Comparison of ENCODE assay signal across 16 mouse cellular contexts in genomic region chr13:3563130-3563529, GRCm38 (mm10). TPM values are rescaled to one million over a fixed set of nuclear protein-coding genes. Genes with fewer than 3 reads are reported as not detected.
A peak's percentile ranks its signal among the peaks of the same experiment; 100 is the strongest.
DNase-seq lines count a peak whose midpoint lies in the region; ATAC-seq and TF ChIP-seq lines count a peak whose summit lies in the region.
"Had no signal": no experiment of that assay in that cellular context is flagged by ENCODE, and none has a peak within 500 bp of the region (broad histone marks: within the 10 kb centered on the region; RNA-seq: fewer than 3 reads in every experiment).

No protein-coding gene starts in this region.

- no peak overlapping the region for H3K4me3 ChIP-seq in intestine, embryonic 14.5 days (ENCODE audit: low read depth, low read length)
- no peak overlapping the region for H3K4me3 ChIP-seq in intestine, embryonic 16.5 days (ENCODE audit: low read length)
- no peak overlapping the region for H3K4me3 ChIP-seq in lung, adult 2 months (replicated peaks; ENCODE audit: extremely low read depth, low read depth, low read length)
- no peak overlapping the region for H3K4me3 ChIP-seq in stomach, postnatal 0 days (ENCODE audit: low read depth, low read length)
- no peak overlapping the region for H3K4me3 ChIP-seq in forebrain, embryonic 10.5 days
- H3K4me3 ChIP-seq: embryonic facial prominence, embryonic 13.5 days; heart, embryonic 13.5 days; limb, embryonic 13.5 days; midbrain, embryonic 12.5 days had no signal

- POLR2A ChIA-PET in Patski (lab: Charles Lee), result no interaction called here

- H3K4me1 ChIP-seq in intestine, embryonic 14.5 days (replicated peaks; ENCODE audit: control insufficient read depth, insufficient read depth, low read length), result no peaks in the 10 kb centered on the region
- H3K4me1 ChIP-seq in intestine, embryonic 16.5 days (ENCODE audit: control insufficient read depth, insufficient read depth, low read length), result no peaks in the 10 kb centered on the region
- no peaks in the 10 kb centered on the region for H3K4me1 ChIP-seq in lung, adult 2 months (ENCODE audit: control insufficient read depth, insufficient read depth, low read length)
- no peaks in the 10 kb centered on the region for H3K4me1 ChIP-seq in stomach, postnatal 0 days (replicated peaks; ENCODE audit: control insufficient read depth, insufficient read depth)
- H3K4me1 ChIP-seq in forebrain, embryonic 10.5 days, result no peaks in the 10 kb centered on the region
- H3K4me1 ChIP-seq: embryonic facial prominence, embryonic 13.5 days; heart, embryonic 13.5 days; limb, embryonic 13.5 days; midbrain, embryonic 12.5 days had no signal

- peaks cover 91% of the 10 kb centered on the region for H3K36me3 ChIP-seq in intestine, embryonic 14.5 days (ENCODE audit: control insufficient read depth, insufficient read depth, low read length)
- H3K36me3 ChIP-seq in intestine, embryonic 16.5 days (ENCODE audit: control insufficient read depth, insufficient read depth, low read length), result peaks cover 11% of the 10 kb centered on the region
- peaks cover 13% of the 10 kb centered on the region for H3K36me3 ChIP-seq in stomach, postnatal 0 days (ENCODE audit: control insufficient read depth, insufficient read depth, low read length)
- H3K36me3 ChIP-seq in forebrain, embryonic 10.5 days (replicated peaks), result peaks cover 97% of the 10 kb centered on the region

- in situ Hi-C loops in Patski (cut with MboI; ENCODE audit: low pct_unique_long_range_greater_than_20kb), result no loop called here

- ATAC-seq in intestine, embryonic 14.5 days (replicated peaks; ENCODE audit: low FRiP score, low TSS enrichment, low read depth), result peak; percentile 24
- ATAC-seq in intestine, embryonic 16.5 days, result no peak
- ATAC-seq in Patski, result no peak
- ATAC-seq in stomach, postnatal 0 days (ENCODE audit: low FRiP score, low TSS enrichment), result no peak

- DNase-seq in intestine, embryonic 14.5 days (ENCODE audit: low spot score), result no peak
- DNase-seq in lung, postnatal 36 days, result peak; percentile 17
- no peak for DNase-seq in lung, adult 2 months
- no peak for DNase-seq in Patski (ENCODE audit: low read depth, low spot score)
- no peak for DNase-seq in stomach, postnatal 0 days (ENCODE audit: low spot score)
- DNase-seq in kidney, postnatal 14 days, result no peak
- no peak for DNase-seq in forebrain, embryonic 10.5 days (ENCODE audit: extremely low spot score, low spot score)
- DNase-seq: cerebellum, adult 11-12 months; gastrocnemius, postnatal 36 days; heart, postnatal 4 days; right cerebral cortex, postnatal 14 days had no signal

- CTCF ChIA-PET in Patski (lab: Charles Lee), result interaction anchor here (1.4 to 1.5 kb wide), 2 partner anchors 20 to 27 kb away, joined by 4 read pairs; no protein-coding TSS in a partner anchor

- no peaks in the 10 kb centered on the region for H3K27me3 ChIP-seq in intestine, embryonic 14.5 days (replicated peaks; ENCODE audit: control insufficient read depth, insufficient read depth, low read length)
- no peaks in the 10 kb centered on the region for H3K27me3 ChIP-seq in intestine, embryonic 16.5 days (replicated peaks; ENCODE audit: control insufficient read depth, insufficient read depth, low read length)
- H3K27me3 ChIP-seq in Patski, result no peaks in the 10 kb centered on the region
- no peaks in the 10 kb centered on the region for H3K27me3 ChIP-seq in stomach, postnatal 0 days (ENCODE audit: control insufficient read depth, insufficient read depth, low read length)
- H3K27me3 ChIP-seq in forebrain, embryonic 10.5 days (ENCODE audit: poor library complexity, severe bottlenecking), result no peaks in the 10 kb centered on the region
- H3K27me3 ChIP-seq: embryonic facial prominence, embryonic 13.5 days; heart, embryonic 13.5 days; limb, embryonic 13.5 days; midbrain, embryonic 12.5 days had no signal

- TF ChIP-seq EP300 in stomach, postnatal 0 days (optimal IDR thresholded peaks at IDR 0.05), result no peak

- 100% methylated on average over 1 of the region's 1 CpGs for WGBS in intestine, embryonic 14.5 days
- 87% methylated on average over 1 of the region's 1 CpGs for WGBS in intestine, embryonic 16.5 days
- WGBS in lung, adult 2 months, result 100% methylated on average over 1 of the region's 1 CpGs
- WGBS in stomach, postnatal 0 days, result 90% methylated on average over 1 of the region's 1 CpGs
- WGBS in forebrain, embryonic 10.5 days, result 91% methylated on average over 1 of the region's 1 CpGs

- TF ChIP-seq POLR2A in lung, adult 2 months (IDR thresholded peaks at IDR 0.05; ENCODE audit: borderline replicate concordance, extremely low read depth, low read depth, low read length), result no peak

- no peak overlapping the region for H3K9ac ChIP-seq in intestine, embryonic 14.5 days (ENCODE audit: low read length)
- no peak overlapping the region for H3K9ac ChIP-seq in intestine, embryonic 16.5 days (ENCODE audit: low read depth, low read length)
- H3K9ac ChIP-seq in stomach, postnatal 0 days (ENCODE audit: low read length), result no peak overlapping the region
- H3K9ac ChIP-seq: embryonic facial prominence, embryonic 13.5 days; heart, embryonic 13.5 days; limb, embryonic 13.5 days; midbrain, embryonic 12.5 days had no signal

- TF ChIP-seq CTCF in lung, adult 2 months (IDR thresholded peaks at IDR 0.05; ENCODE audit: insufficient read depth, low read length), result no peak
- TF ChIP-seq CTCF in Patski (IDR thresholded peaks at IDR 0.05), result peak; percentile 49
- TF ChIP-seq CTCF in stomach, postnatal 0 days (IDR thresholded peaks at IDR 0.05; ENCODE audit: low read depth), result peak; percentile 38

- H3K27ac ChIP-seq in intestine, embryonic 14.5 days (ENCODE audit: low read depth), result no peak overlapping the region
- no peak overlapping the region for H3K27ac ChIP-seq in intestine, embryonic 16.5 days (ENCODE audit: low read length)
- no peak overlapping the region for H3K27ac ChIP-seq in stomach, postnatal 0 days (replicated peaks)
- H3K27ac ChIP-seq in forebrain, embryonic 10.5 days, result no peak overlapping the region
- H3K27ac ChIP-seq: embryonic facial prominence, embryonic 13.5 days; heart, embryonic 13.5 days; limb, embryonic 13.5 days; midbrain, embryonic 12.5 days had no signal

- no peaks in the 10 kb centered on the region for H3K9me3 ChIP-seq in intestine, embryonic 14.5 days (ENCODE audit: control insufficient read depth, low read length)
- no peaks in the 10 kb centered on the region for H3K9me3 ChIP-seq in intestine, embryonic 16.5 days (ENCODE audit: control insufficient read depth, low read length)
- no peaks in the 10 kb centered on the region for H3K9me3 ChIP-seq in stomach, postnatal 0 days (ENCODE audit: control insufficient read depth, low read length)
- H3K9me3 ChIP-seq in forebrain, embryonic 10.5 days, result no peaks in the 10 kb centered on the region
- H3K9me3 ChIP-seq: embryonic facial prominence, embryonic 13.5 days; heart, embryonic 13.5 days; limb, embryonic 13.5 days; midbrain, embryonic 12.5 days had no signal

- H3K4me2 ChIP-seq in intestine, embryonic 14.5 days (ENCODE audit: low read length), result no peak overlapping the region
- H3K4me2 ChIP-seq in intestine, embryonic 16.5 days (ENCODE audit: low read depth, low read length), result no peak overlapping the region
- H3K4me2 ChIP-seq in stomach, postnatal 0 days (replicated peaks; ENCODE audit: low read depth), result no peak overlapping the region
- H3K4me2 ChIP-seq: embryonic facial prominence, embryonic 13.5 days; heart, embryonic 13.5 days; limb, embryonic 13.5 days; midbrain, embryonic 12.5 days had no signal

RNA-seq across cellular contexts. Expression of gene Gdi2, which starts 25.3 kb away (rescaled TPM):
- polyA plus RNA-seq in intestine, embryonic 14.5 days (2014; fragmentation: Nextera tagmentation; extraction: Ambion mirVana), result 448 TPM in 2 replicates
- 446 and 447 TPM in 2 replicates for polyA plus RNA-seq in intestine, embryonic 16.5 days (2015; fragmentation: Nextera tagmentation; extraction: Ambion mirVana)
- polyA plus RNA-seq in lung, adult 2 months (2012; rRNA removed), result 119 and 134 TPM in 2 replicates
- 436 TPM for polyA plus RNA-seq in Patski (2021)
- 338 and 359 TPM in 2 replicates for polyA plus RNA-seq in stomach, postnatal 0 days (2015; fragmentation: Nextera tagmentation; extraction: Ambion mirVana)
- 431 and 471 TPM in 2 replicates for polyA plus RNA-seq in forebrain, embryonic 10.5 days (2016; fragmentation: Nextera tagmentation; extraction: Ambion mirVana)

RNA-seq across cellular contexts. Expression of gene Fam208b, which starts 47.8 kb away (rescaled TPM):
- 13.8 and 17.3 TPM in 2 replicates for polyA plus RNA-seq in intestine, embryonic 14.5 days (2014; fragmentation: Nextera tagmentation; extraction: Ambion mirVana)
- 7.2 and 7.3 TPM in 2 replicates for polyA plus RNA-seq in intestine, embryonic 16.5 days (2015; fragmentation: Nextera tagmentation; extraction: Ambion mirVana)
- 2.3 and 4.3 TPM in 2 replicates for polyA plus RNA-seq in lung, adult 2 months (2012; rRNA removed)
- 26.3 TPM for polyA plus RNA-seq in Patski (2021)
- polyA plus RNA-seq in stomach, postnatal 0 days (2015; fragmentation: Nextera tagmentation; extraction: Ambion mirVana), result 4.1 and 5.1 TPM in 2 replicates
- 20.9 and 24.4 TPM in 2 replicates for polyA plus RNA-seq in forebrain, embryonic 10.5 days (2016; fragmentation: Nextera tagmentation; extraction: Ambion mirVana)
